Mouse (Mus musculus): ENCODE measurements around the gene Cfap97. TPM values are rescaled to one million over a fixed set of nuclear protein-coding genes. Genes with fewer than 3 reads are reported as not detected.
A peak's percentile ranks its signal among the peaks of the same experiment; 100 is the strongest.

Gene Cfap97
- polyA plus RNA-seq, 1 experiment, result 8.1 TPM

GRCm38 (mm10) chr8:46232798-46233197 lies 81.2 kb downstream of the Cfap97 start:
- no peak for DNase-seq

GRCm38 (mm10) chr8:46234736-46235135 lies 83.2 kb downstream of the Cfap97 start:
- Histone ChIP-seq H3K4me1 (replicated peaks; ENCODE audit: control insufficient read depth, insufficient read depth, low read length) (no peaks in the 10 kb centered on the region), H3K4me3 (ENCODE audit: control insufficient read depth, insufficient read depth, low read length) (no peak overlapping the region), H3K27me3 (ENCODE audit: control insufficient read depth, insufficient read depth, low read length) (no peaks in the 10 kb centered on the region; the same call in 1 of the 2 replicates), H3K36me3 (ENCODE audit: control insufficient read depth, insufficient read depth, low read length) (no peaks in the 10 kb centered on the region), H3K27ac (ENCODE audit: control insufficient read depth, insufficient read depth, low read length) (no peak overlapping the region)
- no peak for DNase-seq
- TF ChIP-seq CTCF (IDR thresholded peaks at IDR 0.05; ENCODE audit: borderline replicate concordance, control insufficient read depth, extremely low read depth, insufficient read depth, low read length, poor library complexity) (no peak), POLR2A (IDR thresholded peaks at IDR 0.05; ENCODE audit: control insufficient read depth, extremely low read depth, insufficient read depth, low read length, poor library complexity) (no peak)
- WGBS, result 93% methylated on average over 4 of the region's 4 CpGs

More at GRCm38 (mm10) chr8:46232798-46233197, 81.2 kb downstream of the Cfap97 start:
- H3K4me1 ChIP-seq (replicated peaks; ENCODE audit: control insufficient read depth, insufficient read depth, low read length), result no peaks in the 10 kb centered on the region
- no peak overlapping the region for H3K4me3 ChIP-seq (ENCODE audit: control insufficient read depth, insufficient read depth, low read length)
- 62% methylated on average over 8 of the region's 8 CpGs for WGBS
- no peaks in the 10 kb centered on the region for H3K36me3 ChIP-seq (ENCODE audit: control insufficient read depth, insufficient read depth, low read length)
- H3K27me3 ChIP-seq (ENCODE audit: control insufficient read depth, insufficient read depth, low read length), result no peaks in the 10 kb centered on the region
- no peak overlapping the region for H3K27ac ChIP-seq (ENCODE audit: control insufficient read depth, insufficient read depth, low read length)
- TF ChIP-seq CTCF (IDR thresholded peaks at IDR 0.05; ENCODE audit: borderline replicate concordance, control insufficient read depth, extremely low read depth, insufficient read depth, low read length, poor library complexity) (no peak), POLR2A (IDR thresholded peaks at IDR 0.05; ENCODE audit: control insufficient read depth, extremely low read depth, insufficient read depth, low read length, poor library complexity) (no peak)

- Histone ChIP-seq H3K4me1 (replicated peaks; ENCODE audit: control insufficient read depth, insufficient read depth, low read length) (no peaks in the 10 kb centered on the region), H3K36me3 (ENCODE audit: control insufficient read depth, insufficient read depth, low read length) (no peaks in the 10 kb centered on the region), H3K27me3 (ENCODE audit: control insufficient read depth, insufficient read depth, low read length) (no peaks in the 10 kb centered on the region; the same call in 1 of the 2 replicates), H3K27ac (ENCODE audit: control insufficient read depth, insufficient read depth, low read length) (no peak overlapping the region), H3K4me3 (ENCODE audit: control insufficient read depth, insufficient read depth, low read length) (no peak overlapping the region)
- TF ChIP-seq POLR2A (IDR thresholded peaks at IDR 0.05; ENCODE audit: control insufficient read depth, extremely low read depth, insufficient read depth, low read length, poor library complexity) (no peak), CTCF (IDR thresholded peaks at IDR 0.05; ENCODE audit: borderline replicate concordance, control insufficient read depth, extremely low read depth, insufficient read depth, low read length, poor library complexity) (no peak)
- no peak for DNase-seq
- WGBS, result 61% methylated on average over 7 of the region's 7 CpGs
Observed at GRCm38 (mm10) chr8:46236441-46237223, 85.1 kb downstream of the Cfap97 start.

GRCm38 (mm10) chr8:46241568-46242374 lies 90.2 kb downstream of the Cfap97 start:
- TF ChIP-seq POLR2A (IDR thresholded peaks at IDR 0.05; ENCODE audit: control insufficient read depth, extremely low read depth, insufficient read depth, low read length, poor library complexity) (no peak), CTCF (IDR thresholded peaks at IDR 0.05; ENCODE audit: borderline replicate concordance, control insufficient read depth, extremely low read depth, insufficient read depth, low read length, poor library complexity) (peak; percentile 38; the same call in 1 of the 2 replicates)
- Histone ChIP-seq H3K4me3 (ENCODE audit: control insufficient read depth, insufficient read depth, low read length) (no peak overlapping the region), H3K4me1 (replicated peaks; ENCODE audit: control insufficient read depth, insufficient read depth, low read length) (no peaks in the 10 kb centered on the region), H3K27me3 (ENCODE audit: control insufficient read depth, insufficient read depth, low read length) (no peaks in the 10 kb centered on the region; the same call in 1 of the 2 replicates), H3K36me3 (ENCODE audit: control insufficient read depth, insufficient read depth, low read length) (no peaks in the 10 kb centered on the region), H3K27ac (ENCODE audit: control insufficient read depth, insufficient read depth, low read length) (no peak overlapping the region)
- peak; percentile 58 for DNase-seq
- WGBS, result 36% methylated on average over 13 of the region's 13 CpGs

- WGBS, result 81% methylated on average over 7 of the region's 7 CpGs
- no peak for DNase-seq
- no peak overlapping the region for H3K27ac ChIP-seq (ENCODE audit: control insufficient read depth, insufficient read depth, low read length)
- TF ChIP-seq CTCF (IDR thresholded peaks at IDR 0.05; ENCODE audit: borderline replicate concordance, control insufficient read depth, extremely low read depth, insufficient read depth, low read length, poor library complexity), result no peak
- TF ChIP-seq POLR2A (IDR thresholded peaks at IDR 0.05; ENCODE audit: control insufficient read depth, extremely low read depth, insufficient read depth, low read length, poor library complexity), result no peak
- no peak overlapping the region for H3K4me3 ChIP-seq (ENCODE audit: control insufficient read depth, insufficient read depth, low read length)
- no peaks in the 10 kb centered on the region for H3K4me1 ChIP-seq (replicated peaks; ENCODE audit: control insufficient read depth, insufficient read depth, low read length)
- no peaks in the 10 kb centered on the region for H3K36me3 ChIP-seq (ENCODE audit: control insufficient read depth, insufficient read depth, low read length)
- H3K27me3 ChIP-seq (ENCODE audit: control insufficient read depth, insufficient read depth, low read length), result no peaks in the 10 kb centered on the region; the same call in 1 of the 2 replicates
Observed at GRCm38 (mm10) chr8:46242946-46243345, 91.4 kb downstream of the Cfap97 start.

Other genes with a start within 250 kb of the Cfap97 start
- not detected in 2 replicates for gene Ccdc110, start 217.2 kb upstream of the Cfap97 start, polyA plus RNA-seq (2012; rRNA removed)
- gene 1700029J07Rik, start 176.5 kb upstream of the Cfap97 start, polyA plus RNA-seq (2012; rRNA removed), result 0.19 and 0.27 TPM in 2 replicates
- 11.2 and 13.0 TPM in 2 replicates for gene Ufsp2, start 176.2 kb upstream of the Cfap97 start, polyA plus RNA-seq (2012; rRNA removed)
- gene Lrp2bp, start 152.5 kb upstream of the Cfap97 start, polyA plus RNA-seq (2012; rRNA removed), result 0.08 TPM in 1 of 2 replicates, not detected in the other
- 7.2 and 9.6 TPM in 2 replicates for gene Ankrd37, start 146.1 kb upstream of the Cfap97 start, polyA plus RNA-seq (2012; rRNA removed)
- gene Snx25, start 388 bp downstream of the Cfap97 start, polyA plus RNA-seq (2012; rRNA removed), result 7.5 and 8.7 TPM in 2 replicates
- gene Slc25a4, start 59.5 kb downstream of the Cfap97 start, polyA plus RNA-seq (2012; rRNA removed), result 238 and 569 TPM in 2 replicates
- not detected in 2 replicates for gene Helt, start 142.9 kb downstream of the Cfap97 start, polyA plus RNA-seq (2012; rRNA removed)

All from thymus, adult 2 months (tissue).